Mouse (Mus musculus): ENCODE results near the gene Adam19. TPM values are rescaled to one million over a fixed set of nuclear protein-coding genes. Genes with fewer than 3 reads are reported as not detected.

The Adam19 gene
- polyA plus RNA-seq, 1 experiment, result 0.07 TPM

GRCm38 (mm10) chr11:46128548-46128945, 72.8 kb downstream of the Adam19 start:
- Histone ChIP-seq H3K4me3 (replicated peaks) (no peak overlapping the region), H3K4me1 (ENCODE audit: control insufficient read depth) (peaks cover 32% of the 10 kb centered on the region), H3K27me3 (ENCODE audit: control insufficient read depth) (no peaks in the 10 kb centered on the region), H3K36me3 (ENCODE audit: control insufficient read depth) (no peaks in the 10 kb centered on the region; the same call in 1 of the 2 replicates), H3K9me3 (ENCODE audit: control insufficient read depth, low read length) (no peaks in the 10 kb centered on the region)
- no peak for TF ChIP-seq GATA1 (IDR thresholded peaks at IDR 0.05; ENCODE audit: low read length)
- no peak for TF ChIP-seq TAL1 (IDR thresholded peaks at IDR 0.05; ENCODE audit: low read length)

GRCm38 (mm10) chr11:46131022-46131986, 75.5 kb downstream of the Adam19 start:
- Histone ChIP-seq H3K27me3 (ENCODE audit: control insufficient read depth) (no peaks in the 10 kb centered on the region), H3K36me3 (ENCODE audit: control insufficient read depth) (no peaks in the 10 kb centered on the region; the same call in 1 of the 2 replicates), H3K4me1 (ENCODE audit: control insufficient read depth) (peaks cover 32% of the 10 kb centered on the region), H3K9me3 (ENCODE audit: control insufficient read depth, low read length) (no peaks in the 10 kb centered on the region), H3K4me3 (replicated peaks) (no peak overlapping the region)
- TF ChIP-seq TAL1 (IDR thresholded peaks at IDR 0.05; ENCODE audit: low read length) (no peak), GATA1 (IDR thresholded peaks at IDR 0.05; ENCODE audit: low read length) (no peak)

GRCm38 (mm10) chr11:46134899-46135298, 79.1 kb downstream of the Adam19 start:
- H3K36me3 ChIP-seq (ENCODE audit: control insufficient read depth), result no peaks in the 10 kb centered on the region; the same call in 1 of the 2 replicates
- TF ChIP-seq TAL1 (IDR thresholded peaks at IDR 0.05; ENCODE audit: low read length) (no peak), GATA1 (IDR thresholded peaks at IDR 0.05; ENCODE audit: low read length) (no peak)
- H3K4me1 ChIP-seq (ENCODE audit: control insufficient read depth), result peaks cover 21% of the 10 kb centered on the region
- no peaks in the 10 kb centered on the region for H3K9me3 ChIP-seq (ENCODE audit: control insufficient read depth, low read length)
- no peaks in the 10 kb centered on the region for H3K27me3 ChIP-seq (ENCODE audit: control insufficient read depth)
- no peak overlapping the region for H3K4me3 ChIP-seq (replicated peaks)

- no peak for TF ChIP-seq TAL1 (IDR thresholded peaks at IDR 0.05; ENCODE audit: low read length)
- no peak for TF ChIP-seq GATA1 (IDR thresholded peaks at IDR 0.05; ENCODE audit: low read length)
- Histone ChIP-seq H3K9me3 (ENCODE audit: control insufficient read depth, low read length) (no peaks in the 10 kb centered on the region), H3K4me1 (ENCODE audit: control insufficient read depth) (no peaks in the 10 kb centered on the region), H3K4me3 (replicated peaks) (no peak overlapping the region), H3K36me3 (ENCODE audit: control insufficient read depth) (no peaks in the 10 kb centered on the region), H3K27me3 (ENCODE audit: control insufficient read depth) (no peaks in the 10 kb centered on the region)
Measured at GRCm38 (mm10) chr11:46143342-46143741, 87.5 kb downstream of the Adam19 start.

- no peaks in the 10 kb centered on the region for H3K4me1 ChIP-seq (ENCODE audit: control insufficient read depth)
- no peaks in the 10 kb centered on the region for H3K9me3 ChIP-seq (ENCODE audit: control insufficient read depth, low read length)
- peaks cover 3% of the 10 kb centered on the region; the same call in 1 of the 2 replicates for H3K27me3 ChIP-seq (ENCODE audit: control insufficient read depth)
- no peak overlapping the region for H3K4me3 ChIP-seq (replicated peaks)
- no peak for TF ChIP-seq TAL1 (IDR thresholded peaks at IDR 0.05; ENCODE audit: low read length)
- no peak for TF ChIP-seq GATA1 (IDR thresholded peaks at IDR 0.05; ENCODE audit: low read length)
- no peaks in the 10 kb centered on the region for H3K36me3 ChIP-seq (ENCODE audit: control insufficient read depth)
Measured at GRCm38 (mm10) chr11:46145163-46145875, 89.5 kb downstream of the Adam19 start.

GRCm38 (mm10) chr11:46146619-46147018, 90.8 kb downstream of the Adam19 start:
- no peaks in the 10 kb centered on the region for H3K36me3 ChIP-seq (ENCODE audit: control insufficient read depth)
- TF ChIP-seq GATA1 (IDR thresholded peaks at IDR 0.05; ENCODE audit: low read length) (no peak), TAL1 (IDR thresholded peaks at IDR 0.05; ENCODE audit: low read length) (no peak)

GRCm38 (mm10) chr11:46156945-46157344, 101.2 kb downstream of the Adam19 start:
- no peaks in the 10 kb centered on the region for H3K9me3 ChIP-seq (ENCODE audit: control insufficient read depth, low read length)
- H3K36me3 ChIP-seq (ENCODE audit: control insufficient read depth), result no peaks in the 10 kb centered on the region
- H3K27me3 ChIP-seq (ENCODE audit: control insufficient read depth), result no peaks in the 10 kb centered on the region
- TF ChIP-seq GATA1 (IDR thresholded peaks at IDR 0.05; ENCODE audit: low read length), result no peak
- no peak for TF ChIP-seq TAL1 (IDR thresholded peaks at IDR 0.05; ENCODE audit: low read length)
- no peak overlapping the region for H3K4me3 ChIP-seq (replicated peaks)
- H3K4me1 ChIP-seq (ENCODE audit: control insufficient read depth), result no peaks in the 10 kb centered on the region

More at GRCm38 (mm10) chr11:46146619-46147018, 90.8 kb downstream of the Adam19 start:
- Histone ChIP-seq H3K4me1 (ENCODE audit: control insufficient read depth) (no peaks in the 10 kb centered on the region), H3K4me3 (replicated peaks) (no peak overlapping the region), H3K9me3 (ENCODE audit: control insufficient read depth, low read length) (no peaks in the 10 kb centered on the region), H3K27me3 (ENCODE audit: control insufficient read depth) (peaks cover 3% of the 10 kb centered on the region; the same call in 1 of the 2 replicates)

GRCm38 (mm10) chr11:46157462-46157861, 101.7 kb downstream of the Adam19 start:
- Histone ChIP-seq H3K36me3 (ENCODE audit: control insufficient read depth) (no peaks in the 10 kb centered on the region), H3K4me1 (ENCODE audit: control insufficient read depth) (no peaks in the 10 kb centered on the region), H3K9me3 (ENCODE audit: control insufficient read depth, low read length) (no peaks in the 10 kb centered on the region), H3K4me3 (replicated peaks) (no peak overlapping the region), H3K27me3 (ENCODE audit: control insufficient read depth) (no peaks in the 10 kb centered on the region)
- TF ChIP-seq TAL1 (IDR thresholded peaks at IDR 0.05; ENCODE audit: low read length) (no peak), GATA1 (IDR thresholded peaks at IDR 0.05; ENCODE audit: low read length) (no peak)
